Mouse (Mus musculus): ENCODE data around the gene A130010J15Rik. TPM values are rescaled to one million over a fixed set of nuclear protein-coding genes. Genes with fewer than 3 reads are reported as not detected.

Gene A130010J15Rik
- total RNA-seq, 2 experiments from 2014 or later: 4.1 to 5.1 TPM

GRCm38 (mm10) chr1:193200640-193201382 is 33.0 kb downstream of the A130010J15Rik start:
- DNase-seq: no peak

- DNase-seq: peak in 1 of 2 experiments; percentile 56
These were observed 33.5 kb downstream of the A130010J15Rik start, which contains the start of gene Traf3ip3 for GRCm38 (mm10) chr1:193201383-193201778. Gene Traf3ip3 (minus strand): TSS chr1:193201703.

- DNase-seq: no peak
These were observed 36.0 kb downstream of the A130010J15Rik start for GRCm38 (mm10) chr1:193203821-193204220.

- DNase-seq: no peak
These were observed 37.6 kb downstream of the A130010J15Rik start for GRCm38 (mm10) chr1:193205431-193205830.

- DNase-seq: no peak
These were observed 39.7 kb downstream of the A130010J15Rik start, which contains the start of gene Lamb3 for GRCm38 (mm10) chr1:193207503-193207902. Gene Lamb3 (plus strand): TSS chr1:193207699.

- peak; percentile 40 to 68 for DNase-seq
These were observed 40.3 kb downstream of the A130010J15Rik start for GRCm38 (mm10) chr1:193208178-193208577.

GRCm38 (mm10) chr1:193211371-193211770 is 43.5 kb downstream of the A130010J15Rik start:
- DNase-seq: peak; percentile 48 to 71

GRCm38 (mm10) chr1:193214053-193214452 is 46.2 kb downstream of the A130010J15Rik start:
- DNase-seq: no peak

GRCm38 (mm10) chr1:193216000-193216399 is 48.2 kb downstream of the A130010J15Rik start:
- no peak for DNase-seq

GRCm38 (mm10) chr1:193220408-193220807 is 52.6 kb downstream of the A130010J15Rik start:
- DNase-seq: no peak

GRCm38 (mm10) chr1:193225531-193225930 is 57.7 kb downstream of the A130010J15Rik start:
- DNase-seq: no peak

GRCm38 (mm10) chr1:193226114-193226513 is 58.3 kb downstream of the A130010J15Rik start:
- no peak for DNase-seq

- DNase-seq: no peak
These were observed 59.1 kb downstream of the A130010J15Rik start for GRCm38 (mm10) chr1:193226724-193227522.

Other genes with a start within 250 kb of the A130010J15Rik start
- under 1 TPM; 0.15 to 0.36 TPM for gene Syt14, start 132.3 kb upstream of the A130010J15Rik start, total RNA-seq (2021)
- 10 to 100 TPM; 10.1 to 12.4 TPM for gene Diexf, start 37.8 kb upstream of the A130010J15Rik start, total RNA-seq (2021)
- gene Irf6, start 14.9 kb upstream of the A130010J15Rik start, total RNA-seq (2021): 1 to 10 TPM; 1.1 to 2.5 TPM
- gene Traf3ip3, start 33.7 kb downstream of the A130010J15Rik start, total RNA-seq (2021): 1 to 10 TPM; 1.3 to 4.7 TPM
- gene Lamb3, start 39.7 kb downstream of the A130010J15Rik start, total RNA-seq (2021): 10 to 100 TPM in 1 of 2 experiments, 1 to 10 TPM in 1; 8.5 to 13.5 TPM
- 10 to 100 TPM; 15.1 to 19.6 TPM for gene Hsd11b1, start 96.0 kb downstream of the A130010J15Rik start, total RNA-seq (2021)
- 10 to 100 TPM; 43.4 to 49.3 TPM for gene G0s2, start 105.2 kb downstream of the A130010J15Rik start, total RNA-seq (2021)
- under 1 TPM; 0.15 to 0.22 TPM for gene Camk1g, start 202.3 kb downstream of the A130010J15Rik start, total RNA-seq (2021)